Mouse (Mus musculus): Measurements from ENCODE around the gene Xaf1. TPM values are rescaled to one million over a fixed set of nuclear protein-coding genes. Genes with fewer than 3 reads are reported as not detected.

Gene Xaf1
- polyA plus RNA-seq, 1 experiment from 2014 or later, result 5.5 TPM

GRCm38 (mm10) chr11:72283486-72284224, 17.8 kb upstream of the Xaf1 start:
- H3K27me3 ChIP-seq, result no peaks in the 10 kb centered on the region
- H3K9me3 ChIP-seq (replicated peaks), result no peaks in the 10 kb centered on the region
- no peak overlapping the region for H3K27ac ChIP-seq (replicated peaks)
- no peak overlapping the region for H3K9ac ChIP-seq
- H3K4me3 ChIP-seq (replicated peaks), result no peak overlapping the region
- 80% methylated on average over 16 of the region's 16 CpGs for WGBS
- no peaks in the 10 kb centered on the region for H3K4me1 ChIP-seq
- H3K4me2 ChIP-seq (replicated peaks), result no peak overlapping the region
- ATAC-seq (ENCODE audit: insufficient number of reproducible peaks, low FRiP score, low TSS enrichment, low read depth), result peak; percentile 76; the same call in 1 of the 2 replicates
- H3K36me3 ChIP-seq, result no peaks in the 10 kb centered on the region

- 54% methylated on average over 14 of the region's 14 CpGs for WGBS
- no peaks in the 10 kb centered on the region for H3K27me3 ChIP-seq
- no peak overlapping the region for H3K27ac ChIP-seq (replicated peaks)
- H3K9me3 ChIP-seq (replicated peaks), result no peaks in the 10 kb centered on the region
- no peak overlapping the region for H3K4me3 ChIP-seq (replicated peaks)
- H3K4me1 ChIP-seq, result no peaks in the 10 kb centered on the region
- H3K9ac ChIP-seq, result no peak overlapping the region
- H3K36me3 ChIP-seq, result no peaks in the 10 kb centered on the region
- peak; percentile 67; the same call in 1 of the 2 replicates for ATAC-seq (ENCODE audit: insufficient number of reproducible peaks, low FRiP score, low TSS enrichment, low read depth)
- H3K4me2 ChIP-seq (replicated peaks), result no peak overlapping the region
Observed at GRCm38 (mm10) chr11:72284532-72285182, 16.8 kb upstream of the Xaf1 start.

GRCm38 (mm10) chr11:72285971-72286480, 15.4 kb upstream of the Xaf1 start:
- Histone ChIP-seq H3K36me3 (no peaks in the 10 kb centered on the region), H3K27ac (replicated peaks) (no peak overlapping the region), H3K9me3 (replicated peaks) (no peaks in the 10 kb centered on the region), H3K4me3 (replicated peaks) (no peak overlapping the region), H3K4me1 (no peaks in the 10 kb centered on the region), H3K9ac (no peak overlapping the region), H3K4me2 (replicated peaks) (no peak overlapping the region), H3K27me3 (no peaks in the 10 kb centered on the region)
- 74% methylated on average over 6 of the region's 6 CpGs for WGBS
- no peak for ATAC-seq (ENCODE audit: insufficient number of reproducible peaks, low FRiP score, low TSS enrichment, low read depth)

GRCm38 (mm10) chr11:72286651-72287050, 14.8 kb upstream of the Xaf1 start:
- no peak overlapping the region for H3K27ac ChIP-seq (replicated peaks)
- H3K4me1 ChIP-seq, result no peaks in the 10 kb centered on the region
- no peak for ATAC-seq (ENCODE audit: insufficient number of reproducible peaks, low FRiP score, low TSS enrichment, low read depth)
- H3K9ac ChIP-seq, result no peak overlapping the region
- H3K36me3 ChIP-seq, result no peaks in the 10 kb centered on the region
- no peaks in the 10 kb centered on the region for H3K27me3 ChIP-seq
- H3K4me2 ChIP-seq (replicated peaks), result no peak overlapping the region
- H3K4me3 ChIP-seq (replicated peaks), result no peak overlapping the region
- 77% methylated on average over 3 of the region's 3 CpGs for WGBS
- no peaks in the 10 kb centered on the region for H3K9me3 ChIP-seq (replicated peaks)

DNA sequence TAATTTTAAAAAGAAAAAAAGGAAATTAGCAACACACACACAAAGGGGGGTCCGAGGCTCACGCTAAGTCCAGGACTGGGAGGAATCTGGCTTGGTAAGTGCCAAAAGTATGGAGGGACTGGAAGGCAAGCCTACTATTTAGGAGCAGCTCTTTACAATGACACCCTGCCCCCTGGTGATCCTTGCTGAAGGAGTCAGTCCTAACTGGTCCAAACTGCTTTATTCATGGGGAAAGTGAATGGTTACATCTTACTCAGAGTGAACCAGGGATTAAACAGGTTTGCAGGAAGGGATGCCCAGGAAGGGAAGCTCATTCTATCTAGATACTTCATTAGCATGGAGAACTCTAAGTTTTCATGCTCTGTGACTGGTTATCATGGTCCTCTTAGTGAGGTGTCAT, 14.3 kb upstream of the Xaf1 start:
- no peak overlapping the region for H3K4me2 ChIP-seq (replicated peaks)
- H3K4me3 ChIP-seq (replicated peaks), result no peak overlapping the region
- no peaks in the 10 kb centered on the region for H3K27me3 ChIP-seq
- H3K27ac ChIP-seq (replicated peaks), result no peak overlapping the region
- no peak for ATAC-seq (ENCODE audit: insufficient number of reproducible peaks, low FRiP score, low TSS enrichment, low read depth)
- H3K9ac ChIP-seq, result no peak overlapping the region
- no peaks in the 10 kb centered on the region for H3K4me1 ChIP-seq
- 80% methylated on average over 2 of the region's 2 CpGs for WGBS
- no peaks in the 10 kb centered on the region for H3K9me3 ChIP-seq (replicated peaks)
- H3K36me3 ChIP-seq, result no peaks in the 10 kb centered on the region

- Histone ChIP-seq H3K36me3 (no peaks in the 10 kb centered on the region), H3K4me3 (replicated peaks) (no peak overlapping the region), H3K9ac (no peak overlapping the region), H3K4me1 (no peaks in the 10 kb centered on the region), H3K27me3 (no peaks in the 10 kb centered on the region), H3K9me3 (replicated peaks) (no peaks in the 10 kb centered on the region), H3K27ac (replicated peaks) (no peak overlapping the region), H3K4me2 (replicated peaks) (no peak overlapping the region)
- WGBS, result 74% methylated on average over 3 of the region's 3 CpGs
- ATAC-seq (ENCODE audit: insufficient number of reproducible peaks, low FRiP score, low TSS enrichment, low read depth), result no peak
Observed at GRCm38 (mm10) chr11:72287543-72287942, 13.9 kb upstream of the Xaf1 start.

GRCm38 (mm10) chr11:72293116-72293515, 8.3 kb upstream of the Xaf1 start:
- no peak overlapping the region for H3K27ac ChIP-seq (replicated peaks)
- no peak overlapping the region for H3K9ac ChIP-seq
- no peaks in the 10 kb centered on the region for H3K36me3 ChIP-seq
- no peaks in the 10 kb centered on the region for H3K27me3 ChIP-seq
- no peaks in the 10 kb centered on the region for H3K4me1 ChIP-seq
- ATAC-seq (ENCODE audit: insufficient number of reproducible peaks, low FRiP score, low TSS enrichment, low read depth), result no peak
- H3K4me2 ChIP-seq (replicated peaks), result no peak overlapping the region
- H3K9me3 ChIP-seq (replicated peaks), result no peaks in the 10 kb centered on the region
- WGBS, result 76% methylated on average over 2 of the region's 2 CpGs
- no peak overlapping the region for H3K4me3 ChIP-seq (replicated peaks)

DNA sequence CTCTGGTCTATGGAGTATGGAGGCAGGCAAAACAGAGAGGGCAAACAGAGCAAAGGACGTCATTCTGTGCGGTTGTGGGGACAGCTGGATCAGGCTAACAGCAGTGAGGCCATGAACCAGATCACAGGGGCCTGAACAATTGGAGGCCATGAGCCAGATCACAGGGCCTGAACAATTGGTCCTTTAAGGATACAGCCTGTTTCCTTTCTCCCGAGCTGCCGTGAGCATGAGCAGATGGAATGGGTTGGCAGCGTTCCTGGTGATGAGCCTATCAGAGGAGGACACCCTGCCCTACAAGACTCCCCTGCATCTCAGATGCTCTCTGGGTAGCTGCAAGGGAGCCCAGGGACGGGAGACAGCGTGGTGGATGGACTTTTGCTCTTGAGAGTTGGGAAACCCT, 801 bp downstream of the Xaf1 start:
- Histone ChIP-seq H3K9me3 (replicated peaks) (no peaks in the 10 kb centered on the region), H3K9ac (no peak overlapping the region), H3K4me2 (replicated peaks) (peak overlapping the region; percentile 31), H3K4me3 (replicated peaks) (no peak overlapping the region), H3K27ac (replicated peaks) (no peak overlapping the region), H3K27me3 (no peaks in the 10 kb centered on the region), H3K4me1 (peaks cover 9% of the 10 kb centered on the region), H3K36me3 (no peaks in the 10 kb centered on the region)
- no peak for ATAC-seq (ENCODE audit: insufficient number of reproducible peaks, low FRiP score, low TSS enrichment, low read depth)
- 80% methylated on average over 7 of the region's 7 CpGs for WGBS

GRCm38 (mm10) chr11:72307461-72307860, 6.0 kb downstream of the Xaf1 start:
- H3K9me3 ChIP-seq (replicated peaks), result no peaks in the 10 kb centered on the region
- 83% methylated on average over 5 of the region's 5 CpGs for WGBS
- ATAC-seq (ENCODE audit: insufficient number of reproducible peaks, low FRiP score, low TSS enrichment, low read depth), result no peak

GRCm38 (mm10) chr11:72308982-72309381, 7.6 kb downstream of the Xaf1 start:
- no peaks in the 10 kb centered on the region for H3K36me3 ChIP-seq
- H3K27ac ChIP-seq (replicated peaks), result no peak overlapping the region
- WGBS, result 59% methylated on average over 2 of the region's 2 CpGs
- 0 out of 2 replicates have a peak, but pooled peaks cover under 1% of the 10 kb centered on the region for H3K4me1 ChIP-seq
- H3K9ac ChIP-seq, result no peak overlapping the region
- no peaks in the 10 kb centered on the region for H3K9me3 ChIP-seq (replicated peaks)
- H3K27me3 ChIP-seq, result peaks cover 8% of the 10 kb centered on the region
- no peak overlapping the region for H3K4me2 ChIP-seq (replicated peaks)
- no peak for ATAC-seq (ENCODE audit: insufficient number of reproducible peaks, low FRiP score, low TSS enrichment, low read depth)
- H3K4me3 ChIP-seq (replicated peaks), result no peak overlapping the region

More at GRCm38 (mm10) chr11:72307461-72307860, 6.0 kb downstream of the Xaf1 start:
- H3K4me2 ChIP-seq (replicated peaks), result no peak overlapping the region
- no peaks in the 10 kb centered on the region for H3K4me1 ChIP-seq
- no peak overlapping the region for H3K4me3 ChIP-seq (replicated peaks)
- no peaks in the 10 kb centered on the region for H3K36me3 ChIP-seq
- no peak overlapping the region for H3K9ac ChIP-seq
- H3K27ac ChIP-seq (replicated peaks), result no peak overlapping the region
- no peaks in the 10 kb centered on the region; the same call in 1 of the 2 replicates for H3K27me3 ChIP-seq

- Histone ChIP-seq H3K9me3 (replicated peaks) (no peaks in the 10 kb centered on the region), H3K27me3 (peaks cover 23% of the 10 kb centered on the region), H3K27ac (replicated peaks) (no peak overlapping the region), H3K36me3 (no peaks in the 10 kb centered on the region), H3K4me1 (peaks cover 6% of the 10 kb centered on the region), H3K4me2 (replicated peaks) (no peak overlapping the region), H3K9ac (no peak overlapping the region), H3K4me3 (replicated peaks) (no peak overlapping the region)
- no peak for ATAC-seq (ENCODE audit: insufficient number of reproducible peaks, low FRiP score, low TSS enrichment, low read depth)
- WGBS, result 83% methylated on average over 4 of the region's 4 CpGs
Observed at GRCm38 (mm10) chr11:72310491-72310890, 9.1 kb downstream of the Xaf1 start.

All from embryonic facial prominence, embryonic 15.5 days (tissue).